Mouse (Mus musculus) cerebellum, adult 9-10 months (tissue): Measurements from ENCODE around the gene Tmem190.

Experiments used
- DNase-seq: peaks from one replicate; pipeline ENCODE4 v3.0.0; 2022

Gene Tmem190

DNA sequence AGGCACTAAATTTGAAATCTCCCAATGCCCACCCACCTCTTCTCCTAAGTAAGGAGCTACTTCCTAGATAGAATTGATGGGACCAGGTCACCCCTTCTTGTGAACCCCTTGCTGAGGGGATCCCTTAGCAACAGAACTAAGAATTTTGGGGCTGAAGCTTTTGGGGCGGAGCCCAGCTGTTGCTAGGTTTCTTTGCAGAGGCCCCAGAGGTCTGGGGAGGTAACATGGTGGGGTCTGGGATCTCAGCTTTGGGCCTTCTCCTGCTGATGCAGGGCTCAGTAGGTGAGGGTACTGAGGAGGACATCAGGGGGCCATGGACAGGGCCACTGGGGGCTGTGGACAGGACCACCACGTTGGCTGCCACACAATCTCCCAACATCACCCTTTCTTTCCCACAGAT, at the start of gene Tmem190, which contains the start of gene Il11:
Tmem190 (plus strand) TSS at position 179 of the 400 bp plus-strand sequence.
Il11 (minus strand) TSS at position 101 of the 400 bp plus-strand sequence.
- DNase-seq = no peak

DNA sequence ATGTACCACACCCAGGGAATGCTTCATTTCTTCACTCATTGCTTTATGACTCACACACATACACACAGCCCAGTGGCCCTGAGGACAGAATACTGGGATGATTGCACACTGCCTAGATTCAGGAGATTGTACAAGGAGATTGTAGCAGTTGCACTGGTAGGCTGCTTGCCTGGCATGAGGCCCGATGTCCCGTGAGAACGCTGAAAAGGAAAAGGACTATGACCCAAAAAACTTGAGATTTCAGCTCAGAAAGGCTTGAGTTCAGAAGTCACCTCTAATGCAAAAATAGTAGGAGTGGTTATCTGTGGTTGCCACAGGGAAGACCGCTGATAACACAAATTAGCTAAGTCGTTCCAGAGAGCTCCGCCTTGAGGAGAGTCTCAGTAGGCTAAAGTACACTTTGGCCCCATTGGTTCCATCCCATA, 49.8 kb upstream of the Tmem190 start:
- no peak for DNase-seq

DNA sequence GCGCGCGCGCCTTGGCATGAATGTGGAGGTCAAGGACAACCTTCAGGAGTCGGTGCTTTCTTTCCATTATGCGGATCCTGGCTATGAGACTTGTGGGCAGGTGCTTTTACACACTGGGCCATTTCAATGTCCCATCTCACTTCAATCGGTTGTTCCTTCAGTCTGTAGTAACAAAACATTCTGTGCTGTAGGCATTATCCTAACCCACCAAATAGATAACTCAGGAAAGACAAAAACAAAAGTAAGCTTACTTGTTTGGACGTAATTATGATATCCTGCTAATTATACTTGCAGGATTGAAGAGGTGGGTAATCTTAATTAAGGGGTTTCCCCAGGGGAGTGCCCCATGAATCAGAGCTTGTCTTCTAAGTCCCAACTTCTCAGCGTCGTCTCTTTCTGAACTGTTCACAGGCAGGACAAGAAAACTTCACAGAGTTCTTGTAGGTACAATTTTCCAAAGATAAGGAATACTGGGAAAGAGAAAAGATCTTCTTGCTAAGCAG, 43.6 kb upstream of the Tmem190 start:
- DNase-seq = no peak

DNA sequence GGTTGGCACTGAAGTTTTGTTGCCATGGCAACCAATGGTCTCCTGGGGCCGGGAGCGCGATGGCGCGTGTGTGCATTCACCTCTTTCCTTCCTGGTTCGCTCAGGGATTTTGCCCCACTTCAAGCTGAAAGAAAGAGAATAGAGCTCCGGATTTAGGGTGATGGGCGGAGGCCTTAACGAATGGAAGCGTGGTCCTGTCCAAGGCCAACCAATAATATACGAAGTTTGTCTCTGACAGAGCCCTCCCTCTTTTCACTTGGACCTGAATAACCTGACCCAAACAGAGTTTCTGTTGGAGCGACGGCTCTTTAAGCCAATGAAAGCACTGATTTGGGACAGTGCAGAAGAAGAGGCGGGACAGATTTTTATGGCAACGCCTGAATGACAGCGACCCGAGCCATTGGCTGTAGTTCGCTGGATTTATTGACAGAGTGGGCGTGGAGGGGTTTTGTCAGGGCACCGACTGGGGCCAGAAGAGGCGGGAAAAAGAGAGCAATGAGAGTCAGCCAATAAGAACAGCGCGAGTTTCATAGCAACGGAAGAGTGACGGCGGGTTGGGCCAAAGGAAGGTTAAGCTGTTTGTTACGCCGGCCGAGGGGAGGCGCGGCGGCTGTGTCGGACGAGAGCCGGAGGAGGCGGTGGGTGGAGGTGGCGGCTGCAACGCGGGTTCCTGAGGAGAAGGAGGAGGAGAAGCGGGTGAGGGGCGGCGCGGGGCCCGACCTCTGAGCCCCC, 43.0 kb upstream of the Tmem190 start, which contains the start of gene Kmt5c:
Kmt5c (plus strand) TSS at position 572 of the 732 bp plus-strand sequence.
- peak; percentile 100 for DNase-seq

DNA sequence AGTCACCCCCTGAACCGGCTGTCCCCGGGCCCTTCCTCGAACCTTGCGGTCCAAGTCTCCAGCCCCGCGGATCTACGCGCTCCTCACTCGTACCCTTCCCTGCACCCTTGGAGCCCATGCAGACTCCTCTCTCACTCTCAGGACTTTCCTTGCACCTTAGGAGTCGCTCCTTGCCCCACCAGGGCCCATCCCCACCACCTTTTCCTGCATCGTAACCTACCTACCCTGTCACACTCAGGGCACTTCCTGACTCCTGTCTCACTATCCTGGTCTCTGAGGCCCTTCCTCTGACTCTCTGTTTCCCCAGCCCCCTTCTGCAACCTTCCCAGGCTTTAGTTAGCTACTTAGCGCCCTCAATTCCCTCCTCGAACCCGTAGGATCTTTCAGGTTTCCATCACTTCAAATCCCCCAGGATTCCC, 42.4 kb upstream of the Tmem190 start:
- peak; percentile 72 for DNase-seq

DNA sequence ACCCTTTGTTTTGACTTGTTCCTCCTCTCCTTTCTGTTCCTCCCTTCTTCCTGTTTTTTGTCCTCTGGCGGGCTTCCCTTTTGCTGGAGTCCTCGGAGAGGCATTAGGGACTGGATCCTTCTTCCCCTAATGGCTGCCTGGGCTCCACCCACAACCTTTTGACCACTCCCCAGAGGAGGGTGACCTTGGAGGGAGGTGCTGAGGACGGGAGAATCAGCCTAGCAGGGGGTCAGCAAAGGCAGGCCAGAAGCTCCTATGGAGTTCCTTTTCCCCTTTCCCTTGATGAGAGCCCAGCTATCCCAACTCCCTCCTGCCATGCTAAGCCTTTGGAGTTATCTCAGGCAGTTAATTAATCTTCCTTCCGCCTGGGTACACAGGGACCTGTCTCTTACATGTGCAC, 41.6 kb upstream of the Tmem190 start:
- peak; percentile 86 for DNase-seq

DNA sequence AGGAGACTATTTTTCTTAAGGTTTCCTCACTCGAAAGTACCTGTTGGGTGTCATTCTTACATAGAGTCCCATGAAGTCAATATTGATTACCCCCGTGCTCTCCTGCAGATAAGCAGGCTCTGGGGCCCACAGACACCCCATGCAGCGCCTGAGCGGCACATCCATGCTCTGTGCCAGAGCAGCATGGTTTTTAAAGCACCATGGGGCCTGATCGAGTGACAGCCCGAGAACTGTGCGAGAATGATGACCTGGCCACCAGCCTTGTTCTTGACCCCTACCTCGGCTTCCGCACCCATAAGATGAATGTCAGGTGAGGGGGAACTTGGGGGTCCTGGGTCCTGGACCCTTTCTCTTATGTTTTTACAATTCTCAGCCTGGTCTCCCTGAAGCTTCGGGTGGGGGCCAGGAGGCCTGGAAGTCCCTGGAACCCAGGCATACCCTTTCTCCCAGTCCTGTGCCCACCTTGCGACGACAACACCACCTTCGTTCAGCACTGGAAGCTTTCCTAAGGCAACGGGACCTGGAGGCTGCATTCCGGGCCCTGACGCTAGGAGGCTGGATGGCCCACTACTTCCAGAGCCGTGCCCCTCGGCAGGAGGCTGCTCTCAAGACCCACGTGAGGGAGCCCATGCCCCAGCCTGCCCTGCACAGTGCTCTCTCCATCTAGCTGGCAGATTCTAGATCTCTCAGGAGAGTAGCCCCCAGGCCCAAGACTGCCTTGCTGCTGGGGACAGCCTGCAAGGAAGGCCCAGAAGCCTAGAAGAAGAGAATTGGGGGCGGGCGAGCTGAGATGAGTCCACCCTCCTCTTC, 40.9 kb upstream of the Tmem190 start:
- peak; percentile 57 for DNase-seq

DNA sequence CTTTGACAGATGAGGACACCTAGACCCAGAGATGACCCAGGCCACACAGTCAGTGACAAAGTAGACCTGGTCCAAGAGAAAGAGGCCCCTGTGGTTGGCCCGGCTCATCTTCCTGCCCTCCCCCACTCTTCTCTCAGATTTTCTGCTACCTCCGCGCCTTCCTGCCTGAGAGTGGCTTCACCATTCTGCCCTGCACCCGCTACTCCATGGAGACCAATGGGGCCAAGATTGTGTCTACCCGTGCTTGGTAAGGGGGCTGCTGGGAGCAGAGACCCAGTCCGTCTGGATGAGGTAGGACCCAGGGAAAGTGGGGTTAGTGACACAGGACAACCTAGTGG, 40.3 kb upstream of the Tmem190 start:
- peak; percentile 52 for DNase-seq

DNA sequence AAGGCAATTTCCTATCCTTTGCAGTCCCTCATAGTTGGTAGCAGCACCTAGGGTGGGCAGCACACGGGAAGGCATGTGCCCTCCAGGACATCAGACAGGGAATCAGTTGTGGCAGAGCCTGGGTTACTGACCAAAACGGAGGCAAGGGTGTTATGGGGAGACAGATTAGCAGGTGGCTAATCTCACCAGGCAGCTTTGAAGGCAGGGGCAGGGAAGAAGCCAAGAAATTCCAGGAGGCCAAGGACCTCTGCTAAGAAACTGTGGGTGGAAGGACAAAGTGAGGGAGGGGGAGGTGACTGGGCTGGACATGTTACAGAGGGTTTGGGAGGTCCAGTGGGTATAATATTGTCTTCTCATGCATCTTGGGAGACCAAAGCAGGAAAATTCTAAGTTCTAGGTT, 39.4 kb upstream of the Tmem190 start:
- DNase-seq = no peak

DNA sequence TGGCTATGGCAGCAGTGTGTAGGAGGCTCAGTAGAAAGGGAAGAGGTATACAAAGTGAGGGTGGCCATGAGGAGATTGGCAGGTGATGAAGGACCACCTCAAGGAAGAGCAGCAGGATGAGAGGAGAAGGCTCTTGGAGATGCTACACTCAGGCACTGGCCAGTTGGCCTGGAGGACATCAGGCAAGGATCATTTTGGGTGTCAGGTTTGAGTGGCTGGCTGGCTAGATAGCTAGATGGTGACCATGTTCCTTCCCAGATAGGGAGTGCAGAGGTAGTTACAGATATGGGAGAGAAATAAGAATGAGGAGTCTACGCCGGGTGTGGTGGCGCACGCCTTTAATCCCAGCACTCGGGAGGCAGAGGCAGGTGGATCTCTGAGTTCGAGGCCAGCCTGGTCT, 37.9 kb upstream of the Tmem190 start:
- no peak for DNase-seq

DNA sequence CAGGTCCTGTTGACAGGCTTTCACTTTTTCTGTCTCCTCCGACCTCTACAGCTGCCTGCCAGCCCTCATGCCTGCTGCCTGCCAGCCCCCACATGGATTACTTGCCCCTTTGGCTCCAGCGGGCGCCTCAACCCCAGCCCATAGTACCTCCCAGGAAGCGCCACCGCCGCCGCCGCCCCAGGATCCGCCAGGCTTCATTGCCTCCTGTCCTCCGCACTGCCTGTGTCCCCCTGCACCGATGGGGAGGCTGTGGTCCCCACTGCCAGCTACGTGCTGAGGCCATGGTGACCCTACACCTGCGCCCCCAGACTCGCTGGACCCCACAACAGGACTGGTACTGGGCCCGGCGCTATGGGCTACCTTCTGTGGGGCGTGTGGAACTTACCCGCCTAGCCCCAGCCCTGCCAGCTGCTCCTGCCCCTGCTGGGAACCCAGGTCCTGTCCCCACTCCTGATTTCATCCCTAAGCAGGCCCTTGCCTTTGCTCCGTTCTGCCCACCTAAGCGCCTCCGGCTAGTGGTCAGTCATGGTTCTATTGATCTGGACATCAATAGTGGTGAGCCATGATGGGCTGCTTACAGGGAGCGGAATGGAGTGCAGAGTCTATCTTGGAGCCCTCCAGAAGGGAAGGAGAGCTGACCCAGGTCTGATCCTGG, 36.3 kb upstream of the Tmem190 start:
- no peak for DNase-seq

DNA sequence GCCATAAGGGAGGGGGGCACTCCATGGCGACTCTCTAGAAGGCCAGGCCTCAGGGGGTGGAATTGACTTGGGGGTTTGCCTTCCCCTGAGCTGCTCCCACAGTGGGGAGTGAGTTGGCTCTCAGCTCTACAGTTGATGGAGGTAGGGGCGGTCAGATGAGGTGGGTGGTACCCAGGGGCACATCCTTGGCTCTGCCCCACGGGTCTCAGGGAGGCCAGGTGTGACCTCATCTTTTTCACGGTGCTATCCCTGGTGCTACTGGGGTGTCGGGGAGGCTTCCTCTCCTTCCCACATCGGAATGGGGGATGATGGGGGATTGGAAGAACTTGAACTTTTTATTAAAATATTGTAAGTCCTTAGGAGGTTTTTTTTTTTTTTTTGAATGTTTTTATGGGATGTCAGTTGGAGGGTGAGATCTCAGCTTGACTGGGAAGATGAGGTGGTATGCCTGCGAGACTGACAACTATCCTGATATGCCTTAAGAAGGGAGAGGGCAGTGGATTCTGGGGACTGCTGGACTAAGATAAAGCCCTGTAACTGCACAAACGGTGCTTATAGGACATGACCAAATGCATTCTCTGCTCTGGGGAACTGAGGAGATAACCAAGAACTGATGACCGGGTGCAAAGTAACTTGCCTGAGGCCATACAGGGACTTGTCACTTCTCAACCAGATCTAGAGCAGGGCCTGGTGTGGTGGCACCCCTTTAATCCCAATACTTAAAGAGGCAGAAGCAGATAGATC, 35.4 kb upstream of the Tmem190 start:
- no peak for DNase-seq

DNA sequence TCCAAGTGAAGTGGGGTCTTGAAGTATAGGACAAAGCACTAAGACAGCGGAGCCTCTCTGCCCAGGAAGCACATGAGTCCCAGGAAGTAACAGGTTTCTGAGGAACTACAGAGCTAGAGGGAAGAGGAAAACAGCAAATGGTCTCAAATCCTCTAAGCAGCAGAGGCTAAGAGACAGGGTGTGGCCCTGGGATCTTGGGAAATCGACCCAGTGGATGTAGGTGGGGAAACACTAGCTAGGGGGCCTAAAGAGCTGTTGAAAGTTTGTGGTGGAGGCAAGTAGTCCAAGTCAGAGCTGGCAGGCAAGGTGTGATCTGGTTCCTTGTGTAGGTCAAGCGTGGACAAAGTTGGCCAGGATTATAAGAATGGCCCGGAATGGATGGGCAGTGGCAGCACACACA, 34.4 kb upstream of the Tmem190 start:
- DNase-seq = no peak

DNA sequence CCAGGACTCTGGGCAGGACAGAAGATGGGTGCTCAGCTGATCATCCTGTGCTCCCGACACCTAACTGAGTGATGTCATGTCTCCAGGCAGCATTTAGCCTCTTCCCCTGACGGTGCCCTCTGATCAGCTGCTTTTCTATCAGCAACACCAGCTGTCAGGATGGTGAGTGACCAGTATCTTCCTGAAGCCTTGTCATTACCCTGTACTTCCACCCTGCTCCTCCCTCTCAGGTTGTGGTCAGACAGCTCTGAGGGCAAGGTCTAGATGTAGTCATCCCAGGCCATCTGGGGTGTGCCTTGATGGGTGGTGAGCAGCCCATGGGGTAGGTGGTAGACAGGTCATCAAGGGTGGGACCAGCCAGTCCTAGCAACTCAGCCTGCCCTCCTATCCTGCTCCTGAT, 33.6 kb upstream of the Tmem190 start:
- no peak for DNase-seq

DNA sequence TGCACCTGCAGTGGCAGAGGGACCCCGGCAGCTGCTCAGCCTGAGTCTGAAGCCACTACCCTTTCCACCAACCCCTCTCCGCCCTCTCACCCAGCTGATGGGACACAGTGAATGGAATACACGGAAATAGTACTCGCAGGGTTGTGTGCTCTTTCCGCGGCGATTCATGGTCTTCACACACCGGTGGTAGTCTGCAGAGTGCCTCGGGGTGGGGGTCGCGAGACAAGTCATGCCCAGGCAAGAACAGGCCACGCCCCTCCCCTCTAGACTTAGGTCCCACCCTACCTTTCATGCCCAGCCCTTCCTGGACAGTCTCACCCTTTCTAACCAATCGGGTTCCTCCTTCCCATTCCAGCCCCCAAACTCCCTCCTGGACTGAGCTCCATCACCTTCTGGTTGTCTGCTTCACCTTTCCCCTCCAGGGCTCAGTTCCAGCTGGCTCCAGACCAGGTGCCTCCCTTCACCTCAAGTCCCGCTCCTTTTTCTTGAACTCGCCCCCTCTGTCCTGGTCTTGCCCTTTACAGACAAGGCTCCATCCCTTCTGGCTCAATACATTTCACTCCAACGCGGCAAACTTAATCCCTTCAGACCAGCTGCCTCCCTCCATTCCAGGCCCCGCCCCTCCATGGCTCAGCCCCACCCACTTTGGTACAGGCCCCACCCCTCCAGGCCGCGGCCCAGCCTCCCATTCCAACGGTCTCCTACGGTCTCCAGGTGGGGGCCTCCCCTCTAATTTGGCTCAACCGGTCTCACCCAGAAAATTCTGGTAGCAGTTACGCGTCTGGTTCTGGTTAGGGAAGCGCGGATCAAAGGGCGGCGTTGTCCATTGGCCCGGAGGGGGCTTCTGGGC, 30.5 kb upstream of the Tmem190 start:
- DNase-seq = peak; percentile 16

DNA sequence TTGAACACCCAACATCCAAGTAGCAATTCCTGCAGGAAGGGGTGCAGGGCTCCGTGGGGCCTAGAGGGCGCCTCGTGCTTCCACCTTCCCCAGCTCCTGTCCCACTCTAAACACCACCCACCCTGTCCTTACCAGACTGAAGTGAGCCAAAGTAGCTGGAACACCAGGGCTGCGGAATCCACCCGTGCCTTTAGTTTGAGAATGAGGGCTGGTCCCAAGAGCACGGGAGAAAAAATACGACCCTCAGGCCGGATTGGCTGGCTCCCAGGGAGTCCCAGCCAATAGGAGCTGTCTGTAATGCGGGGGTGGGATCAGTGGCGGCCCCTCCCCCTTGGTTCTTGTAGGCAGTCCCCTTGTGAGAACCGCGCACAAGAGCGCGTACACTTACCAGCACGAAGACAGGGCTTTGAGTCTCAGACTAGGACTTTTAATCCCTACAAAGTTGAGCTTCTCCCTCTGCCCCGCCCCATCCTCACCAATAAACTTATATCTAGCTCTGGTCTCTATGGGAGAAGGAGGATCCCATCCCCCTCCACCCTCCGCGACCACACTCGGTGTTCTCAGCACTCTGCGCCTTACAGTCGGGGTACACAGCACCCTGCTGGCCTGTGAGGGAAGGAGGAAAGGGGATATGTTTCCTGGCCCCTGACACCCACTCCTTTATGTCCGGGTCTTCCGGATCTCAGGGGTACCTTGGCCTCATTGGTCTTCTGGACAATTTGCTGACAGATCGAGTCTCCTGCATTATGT, 29.7 kb upstream of the Tmem190 start, which contains the start of gene Cox6b2:
Cox6b2 (minus strand) TSS at position 274 of the 750 bp plus-strand sequence.
- peak; percentile 35 for DNase-seq

DNA sequence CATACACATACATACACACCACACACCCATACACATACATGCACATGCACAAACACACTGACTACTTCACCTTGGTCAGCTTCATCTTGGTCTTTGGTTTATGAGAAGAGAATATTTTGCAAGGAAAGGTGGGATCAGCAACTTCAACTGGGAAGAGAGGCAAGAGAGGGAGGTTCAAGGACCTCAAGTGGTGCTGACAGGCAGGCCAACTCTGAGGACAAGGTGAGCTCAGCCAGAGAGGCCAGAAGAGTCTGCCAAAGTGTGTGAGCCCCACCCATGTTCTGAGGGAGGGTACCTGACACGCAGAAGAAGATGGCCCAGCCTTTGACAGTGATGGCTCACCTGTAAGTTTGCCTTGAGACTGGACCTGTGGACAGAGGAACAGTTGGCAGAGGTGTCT, 23.1 kb upstream of the Tmem190 start:
- no peak for DNase-seq

DNA sequence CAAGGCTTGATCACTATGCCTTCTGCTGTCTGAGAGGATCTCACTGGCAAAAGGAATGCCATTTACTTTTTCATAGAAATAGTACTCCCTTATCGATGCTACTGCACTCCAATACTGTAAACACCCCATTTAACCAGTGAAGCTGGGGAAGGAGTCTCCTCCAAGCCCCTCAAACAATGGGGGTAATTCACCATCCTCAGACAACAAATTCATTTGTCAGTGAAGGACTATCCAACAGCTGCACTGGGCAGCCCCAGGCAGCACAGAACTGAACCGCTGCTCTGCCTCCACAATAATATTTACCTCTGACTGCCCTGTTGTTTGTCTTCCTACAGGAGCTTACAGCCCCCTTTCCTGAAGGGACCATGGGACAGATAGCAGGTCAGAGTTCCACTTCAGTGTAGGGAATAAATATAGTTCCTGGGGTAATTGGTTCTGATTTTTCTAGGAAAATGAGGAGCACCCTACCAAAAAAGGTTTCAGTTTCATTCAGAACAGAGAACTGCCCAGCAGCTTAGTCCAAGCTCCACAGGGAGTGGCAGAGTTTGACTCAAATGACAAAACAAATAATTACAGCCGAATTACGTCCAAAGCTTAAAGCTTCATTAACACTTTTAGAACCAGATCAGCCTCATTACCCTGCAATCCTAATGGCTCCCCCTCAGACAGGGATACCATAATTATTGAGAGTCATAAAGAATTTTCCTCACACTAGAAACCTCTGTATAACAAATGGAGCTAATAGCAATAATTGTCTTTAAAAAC, 17.6 kb upstream of the Tmem190 start:
- DNase-seq = no peak

DNA sequence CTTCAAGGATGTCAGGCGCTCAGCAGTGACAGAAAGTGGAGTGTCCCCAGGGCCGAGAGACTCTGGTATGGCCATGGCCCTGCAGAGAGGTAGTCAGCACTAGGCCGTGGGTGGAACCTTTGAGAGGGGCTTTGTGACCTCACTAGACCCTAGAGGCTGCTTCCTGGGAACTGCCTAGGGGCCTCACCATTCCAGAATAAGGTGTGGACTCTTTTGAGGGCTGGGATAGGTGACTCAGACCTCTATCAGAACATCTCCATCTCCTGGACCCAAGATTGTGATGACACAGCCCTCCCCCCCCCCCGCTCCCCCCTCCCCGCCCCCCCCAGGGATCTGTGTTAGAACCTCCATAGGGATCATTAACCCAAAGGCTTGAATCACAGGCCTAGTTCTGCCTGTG, 11.5 kb upstream of the Tmem190 start, which contains the start of gene Fam71e2:
Fam71e2 (minus strand) TSS at position 101 of the 400 bp plus-strand sequence.
- DNase-seq = no peak

DNA sequence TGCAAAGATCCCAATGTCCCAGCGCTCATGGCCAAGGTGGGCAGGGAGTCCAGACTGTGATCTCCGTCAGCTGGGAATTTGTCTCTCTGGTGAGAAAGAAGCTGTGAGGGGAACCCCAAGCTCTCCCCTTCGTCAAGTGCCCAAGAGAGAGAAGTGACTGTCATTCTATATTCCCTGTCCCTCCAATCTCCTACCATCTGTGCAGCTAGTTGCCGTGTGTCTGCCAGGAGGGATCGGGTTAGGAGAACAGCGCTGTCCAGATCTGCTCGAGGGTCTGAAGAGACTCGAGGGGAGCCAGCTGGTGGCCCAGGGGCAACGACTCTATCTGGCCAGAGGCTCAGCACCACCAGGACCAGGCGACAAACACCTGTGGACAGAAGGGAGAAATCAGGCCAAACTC, 6.6 kb upstream of the Tmem190 start:
- DNase-seq = no peak
